Mouse (Mus musculus): ENCODE data around the gene Acss1.

The Acss1 gene

GRCm38 (mm10) chr2:150643166-150643565, 25.1 kb downstream of the Acss1 start:
- no peak for DNase-seq (ENCODE audit: low read depth, low spot score)

GRCm38 (mm10) chr2:150638370-150638733, 29.9 kb downstream of the Acss1 start:
- no peak for DNase-seq (ENCODE audit: low read depth, low spot score)

DNA sequence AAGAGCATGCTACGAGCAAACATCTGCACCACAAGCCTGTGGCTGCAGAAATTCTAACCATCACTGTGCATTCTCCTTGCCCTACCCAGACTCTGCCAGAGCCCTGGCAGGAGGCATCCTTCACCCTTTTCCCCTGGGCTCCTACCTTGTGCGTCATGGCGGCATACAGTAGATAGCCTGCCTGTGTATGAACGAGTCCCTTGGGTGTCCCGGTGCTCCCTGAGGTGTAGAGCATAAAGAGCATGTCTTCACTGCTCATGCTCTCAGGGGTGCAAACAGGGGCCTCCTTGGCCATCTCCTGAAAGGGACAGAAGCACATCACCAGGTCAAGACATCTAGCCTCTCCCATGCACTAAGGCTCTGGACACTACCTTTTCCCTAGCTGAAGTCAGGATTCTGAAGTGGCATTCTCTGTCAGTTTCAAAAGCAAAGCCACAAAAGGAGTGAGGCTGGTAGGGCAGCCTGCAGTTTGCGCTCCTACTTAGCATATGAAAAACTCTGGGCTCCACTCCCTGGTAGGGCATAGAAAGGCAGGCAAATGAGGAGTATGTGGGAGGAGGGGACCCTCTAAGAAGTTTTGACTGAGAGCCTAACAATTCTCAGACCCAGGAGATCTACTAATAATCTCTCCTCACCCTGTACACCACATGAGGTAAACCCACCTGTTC, 30.5 kb downstream of the Acss1 start:
- DNase-seq (ENCODE audit: low read depth, low spot score) = no peak

- DNase-seq (ENCODE audit: low read depth, low spot score) = no peak
Measured at GRCm38 (mm10) chr2:150635877-150636446, 32.3 kb downstream of the Acss1 start.

- no peak for DNase-seq (ENCODE audit: low read depth, low spot score)
Measured at GRCm38 (mm10) chr2:150629255-150629654, 39.0 kb downstream of the Acss1 start.

DNA sequence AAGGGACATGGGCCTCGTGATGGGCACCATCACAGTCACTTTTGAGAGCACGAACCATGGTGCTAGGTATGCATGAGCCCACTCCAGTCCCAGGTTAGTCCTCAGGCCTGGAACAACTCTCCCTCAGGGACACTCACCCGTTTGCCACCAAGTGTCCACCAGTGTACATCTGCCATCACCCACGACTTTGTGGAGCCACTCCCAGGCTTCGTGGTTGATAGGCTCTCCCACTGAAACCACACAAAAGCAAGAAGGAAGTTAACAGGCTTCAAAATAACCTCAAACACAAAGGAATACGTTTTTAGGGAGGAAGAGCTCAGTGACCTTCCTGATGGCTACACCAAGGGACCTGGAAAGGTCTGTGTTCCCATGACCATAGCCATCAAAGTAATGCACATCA, 41.2 kb downstream of the Acss1 start:
- no peak for DNase-seq (ENCODE audit: low read depth, low spot score)

- DNase-seq (ENCODE audit: low read depth, low spot score) = no peak
Measured at GRCm38 (mm10) chr2:150624926-150625325, 43.4 kb downstream of the Acss1 start.

DNA sequence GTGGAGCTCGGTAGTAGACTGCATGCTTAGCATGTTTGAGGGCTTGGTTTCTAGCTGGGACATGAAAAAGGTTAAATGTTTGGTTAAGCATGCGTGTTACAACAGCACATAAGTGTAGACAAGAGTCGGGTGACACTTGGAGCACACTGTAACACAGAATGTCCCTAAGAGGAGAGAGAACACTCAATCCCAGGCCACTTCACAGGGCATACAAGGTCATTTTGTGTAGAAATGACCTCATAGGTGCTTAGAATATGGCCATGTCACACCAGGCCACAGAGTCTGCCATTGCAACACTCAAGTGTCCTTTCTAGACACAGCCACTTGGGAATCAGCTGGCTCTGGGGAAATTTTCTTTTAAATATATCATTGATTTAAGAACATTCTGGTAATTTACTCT, 44.3 kb downstream of the Acss1 start:
- DNase-seq (ENCODE audit: low read depth, low spot score) = no peak

- peak; percentile 32 for DNase-seq (ENCODE audit: low read depth, low spot score)
Measured at GRCm38 (mm10) chr2:150621698-150622097, 46.6 kb downstream of the Acss1 start.

DNA sequence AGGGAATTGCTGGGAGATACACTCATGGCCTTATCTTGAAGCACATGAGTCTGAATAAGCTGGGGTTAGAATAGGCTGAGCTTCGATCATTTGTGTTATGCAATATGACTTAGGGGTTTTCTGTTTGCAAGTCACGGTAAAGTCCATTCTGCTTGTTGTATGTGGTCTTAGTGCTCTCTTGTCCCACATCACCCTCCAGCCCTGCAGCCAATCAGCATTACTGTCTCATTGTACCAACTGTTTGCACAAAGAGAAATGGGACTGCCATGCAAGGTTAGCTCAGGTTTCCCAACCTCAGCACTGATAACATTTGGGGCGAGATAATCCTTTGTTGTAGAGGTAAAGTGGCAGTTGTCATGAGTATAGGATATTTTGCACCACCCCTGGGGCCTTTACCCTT, 58.2 kb downstream of the Acss1 start:
- DNase-seq (ENCODE audit: low read depth, low spot score) = no peak

DNA sequence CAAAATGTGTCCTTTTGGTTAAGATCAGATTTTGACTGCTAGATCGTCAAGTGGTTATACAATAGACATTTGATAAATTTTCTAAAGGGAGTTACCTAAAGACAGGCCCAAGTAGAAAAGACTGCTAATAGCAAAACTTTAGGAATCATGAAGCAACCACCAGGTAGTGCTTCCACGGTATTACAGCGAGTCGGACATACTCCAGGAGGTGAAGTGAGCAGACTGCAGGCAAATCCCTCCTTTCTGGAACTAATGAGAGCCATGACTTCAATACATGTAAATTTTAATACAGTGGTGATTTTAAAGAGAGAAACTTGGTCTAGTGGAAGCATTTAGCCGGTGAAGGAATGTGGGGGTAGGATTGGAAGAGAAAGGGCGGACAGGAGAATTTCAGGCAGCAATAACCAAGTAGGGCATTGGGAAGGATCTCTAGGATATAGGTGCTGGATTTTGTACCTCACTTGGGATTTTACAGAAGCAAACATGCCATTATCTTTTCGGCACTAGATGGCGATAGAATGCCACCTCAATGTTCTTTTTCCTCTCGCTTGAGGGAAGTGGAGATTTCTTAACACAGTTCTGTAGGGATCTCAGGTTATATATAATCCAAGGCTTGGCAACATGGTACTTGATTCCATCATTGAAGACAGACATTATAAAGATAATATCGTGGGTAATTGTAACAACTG, 59.3 kb downstream of the Acss1 start:
- peak; percentile 50 for DNase-seq (ENCODE audit: low read depth, low spot score)

DNA sequence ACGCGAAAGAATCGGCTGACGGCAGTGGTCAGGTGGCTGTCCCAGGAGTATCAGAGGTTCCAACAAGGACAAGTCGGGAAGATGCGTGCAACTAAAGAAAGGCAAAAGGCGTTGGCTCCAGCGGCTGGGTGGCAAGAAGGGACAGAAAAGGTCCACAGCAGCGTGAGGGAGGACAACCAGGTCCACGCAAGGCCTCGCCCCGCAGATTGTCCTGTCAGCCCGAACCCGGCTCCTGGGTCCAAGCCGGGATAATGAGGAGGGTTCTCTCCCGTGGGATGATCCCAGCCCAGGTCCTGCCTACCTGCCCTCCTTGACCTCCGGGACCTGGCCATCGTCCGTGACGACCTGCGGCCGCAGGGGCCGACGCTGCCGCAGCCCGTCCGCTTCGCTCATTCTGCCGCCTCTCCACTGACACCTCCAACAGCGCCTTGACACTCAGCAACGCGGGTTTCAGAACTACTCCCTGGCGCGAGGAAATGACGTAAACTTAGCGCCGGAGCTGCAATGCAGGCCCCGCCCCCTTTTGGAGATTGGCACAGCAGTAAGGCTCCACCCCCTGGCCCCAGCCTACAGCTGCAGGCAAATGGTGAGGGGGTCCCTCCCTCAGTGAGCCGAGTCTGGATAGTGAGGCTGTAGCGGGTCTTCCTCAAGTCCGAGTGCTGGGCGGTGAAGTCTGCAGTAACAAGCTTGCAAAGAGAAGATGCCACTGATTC, 60.1 kb downstream of the Acss1 start, which contains the start of gene Apmap:
TSS of gene Apmap (minus strand) at position 481 of the 713 bp plus-strand sequence.
- DNase-seq (ENCODE audit: low read depth, low spot score) = peak; percentile 94

- DNase-seq (ENCODE audit: low read depth, low spot score) = no peak
Measured at GRCm38 (mm10) chr2:150607086-150607485, 61.2 kb downstream of the Acss1 start.

GRCm38 (mm10) chr2:150604802-150605201, 63.5 kb downstream of the Acss1 start:
- DNase-seq (ENCODE audit: low read depth, low spot score) = no peak

DNA sequence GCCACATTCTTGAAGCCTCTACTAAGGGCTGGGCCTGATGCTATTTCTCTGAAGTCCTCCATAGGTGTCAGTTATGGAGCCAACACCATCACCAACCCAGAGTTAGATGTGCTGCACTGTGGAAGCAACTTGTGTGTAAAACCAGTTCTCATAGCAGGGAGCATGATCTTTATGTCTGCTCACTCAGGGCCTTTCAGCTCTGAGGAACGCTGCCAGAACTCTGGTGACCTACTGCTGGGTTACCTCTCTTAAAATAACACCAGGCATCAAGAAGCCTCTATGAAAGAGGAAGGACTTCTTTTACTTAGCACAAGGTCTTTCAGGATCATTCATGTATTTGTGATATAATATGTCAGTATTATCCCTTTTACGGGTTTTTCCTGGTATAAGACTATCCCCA, 66.1 kb downstream of the Acss1 start:
- peak; percentile 48 for DNase-seq (ENCODE audit: low read depth, low spot score)

DNA sequence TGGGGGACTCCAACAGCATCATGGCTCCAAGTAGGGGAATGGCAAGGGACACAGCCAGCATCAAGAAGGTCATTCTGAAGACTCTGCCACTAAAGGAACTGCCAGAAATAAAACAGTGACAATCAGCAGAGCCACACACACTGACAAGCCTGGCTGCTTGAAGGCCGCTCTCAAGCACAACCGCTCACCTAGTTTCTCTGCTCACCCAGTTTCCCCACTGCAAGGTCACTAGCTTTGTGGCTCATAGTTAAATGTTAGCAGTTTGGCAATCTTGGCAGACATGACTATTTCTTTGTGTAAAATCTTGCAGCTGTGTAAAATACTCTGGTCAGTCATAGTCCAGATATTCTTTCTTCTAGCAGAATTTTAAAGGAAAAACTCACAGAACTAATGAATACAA, 68.0 kb downstream of the Acss1 start:
- no peak for DNase-seq (ENCODE audit: low read depth, low spot score)

GRCm38 (mm10) chr2:150595411-150596190, 72.7 kb downstream of the Acss1 start:
- no peak for DNase-seq (ENCODE audit: low read depth, low spot score)

DNA sequence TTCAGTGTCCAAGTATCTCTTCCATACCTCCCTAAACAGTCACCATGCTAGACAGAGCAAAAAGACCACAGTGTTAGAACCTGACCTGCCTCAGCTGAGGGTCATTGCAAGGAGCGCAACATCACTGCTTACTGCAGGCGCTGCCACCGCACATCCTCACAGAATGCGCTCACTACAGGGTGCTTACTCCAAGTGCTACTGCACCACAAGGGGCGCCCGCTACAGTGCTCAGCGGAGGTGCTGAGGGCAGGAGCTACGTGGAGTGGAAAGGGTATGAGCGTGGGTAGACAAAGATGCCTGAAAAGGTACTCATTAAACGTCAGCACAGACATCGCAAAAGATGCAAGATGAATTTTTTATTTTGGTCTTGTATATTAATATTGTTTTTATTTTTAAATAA, 79.2 kb downstream of the Acss1 start:
- no peak for DNase-seq (ENCODE audit: low read depth, low spot score)

DNA sequence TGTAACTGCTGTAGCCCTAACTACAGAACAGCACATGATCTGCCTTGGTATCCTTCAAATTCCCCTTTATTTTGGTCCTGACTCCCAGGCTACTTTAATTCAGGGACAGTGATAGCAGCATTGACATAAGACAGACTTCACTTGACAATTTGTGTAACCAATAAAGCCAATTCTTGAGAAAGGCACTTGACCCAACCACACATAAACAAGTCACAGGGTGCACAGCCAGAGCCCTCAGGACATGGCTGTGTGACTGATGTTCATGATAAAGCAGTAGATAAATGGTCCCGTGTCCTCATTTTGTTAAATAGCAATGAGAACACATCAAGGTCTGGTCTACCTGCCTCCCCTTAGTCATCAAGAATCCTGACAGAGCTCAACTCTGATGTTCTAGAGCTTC, 88.7 kb downstream of the Acss1 start:
- DNase-seq (ENCODE audit: low read depth, low spot score) = no peak

- DNase-seq (ENCODE audit: low read depth, low spot score) = no peak
Measured at GRCm38 (mm10) chr2:150578603-150579002, 89.7 kb downstream of the Acss1 start.

DNA sequence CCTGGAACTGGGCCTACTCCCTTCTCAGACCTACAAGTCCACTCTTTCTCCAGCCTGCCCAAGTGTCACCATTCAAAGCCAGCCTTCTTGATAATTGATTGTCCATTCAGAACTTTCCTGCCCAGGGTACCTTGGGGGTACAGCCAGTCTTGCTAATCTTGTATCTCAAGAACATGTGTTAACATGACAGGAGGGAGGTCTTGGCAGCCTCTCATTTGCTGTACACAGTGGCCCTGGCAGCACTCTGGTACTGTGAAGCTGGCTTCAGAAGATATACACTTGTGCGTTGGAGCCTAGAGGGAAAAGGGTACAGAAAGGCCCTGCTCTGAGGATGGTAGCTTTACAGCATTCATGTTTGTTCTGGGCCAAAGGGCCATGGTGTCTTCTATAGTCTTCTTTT, 92.0 kb downstream of the Acss1 start:
- no peak for DNase-seq (ENCODE audit: low read depth, low spot score)

DNA sequence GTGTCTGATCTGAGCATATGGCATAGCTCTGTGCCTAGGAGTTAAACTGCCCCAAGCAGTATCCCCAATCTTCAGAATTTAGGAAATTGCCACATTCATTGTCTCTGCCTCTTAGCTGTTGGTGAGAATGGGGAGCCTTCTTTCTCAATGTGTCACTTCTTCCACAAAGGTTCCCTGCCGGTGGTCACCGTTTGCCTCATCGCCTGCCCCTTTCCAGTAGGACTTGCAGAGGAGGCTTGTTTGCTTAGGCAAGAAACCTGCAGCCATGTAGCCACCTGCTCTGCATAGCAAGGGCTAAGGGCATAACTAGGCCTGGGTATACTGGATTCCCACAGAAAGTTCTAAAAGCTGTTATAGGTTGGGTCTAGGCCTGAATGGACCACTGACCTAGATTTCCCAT, 95.8 kb downstream of the Acss1 start:
- no peak for DNase-seq (ENCODE audit: low read depth, low spot score)

All from skeletal muscle tissue, adult 2 months (tissue).